Mouse (Mus musculus) 416B (cell line): ENCODE results near the gene Cbs.
A peak's percentile ranks its signal among the peaks of the same experiment; 100 is the strongest.

ENCODE experiments used
- DNase-seq: peaks from one replicate; pipeline ENCODE4 v3.0.0; 2011; ENCODE audit warnings: low read depth

Cbs gene

DNA sequence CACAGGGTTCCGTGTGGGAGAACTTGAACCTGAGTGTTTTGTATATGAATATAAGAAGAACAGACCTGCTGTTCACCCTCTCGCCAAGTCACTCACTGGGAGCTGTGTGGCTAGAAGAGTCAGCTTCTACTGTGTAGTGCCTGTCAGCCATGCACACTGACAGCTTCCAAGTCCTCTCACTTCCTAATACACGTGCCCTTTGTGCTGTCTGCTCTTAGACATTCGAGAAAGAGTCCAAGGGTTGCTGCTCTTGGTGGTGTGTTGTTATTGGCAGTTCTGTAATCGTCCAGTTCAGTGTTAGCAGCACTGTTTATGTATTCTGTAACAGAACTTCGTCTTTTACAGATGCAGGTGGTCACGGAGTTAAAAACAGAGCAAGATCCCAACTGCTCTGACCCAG lies 48.9 kb downstream of the Cbs start:
- DNase-seq, result no peak

- DNase-seq, result no peak
Observed at GRCm38 (mm10) chr17:31583781-31584180, 53.3 kb downstream of the Cbs start.

DNA sequence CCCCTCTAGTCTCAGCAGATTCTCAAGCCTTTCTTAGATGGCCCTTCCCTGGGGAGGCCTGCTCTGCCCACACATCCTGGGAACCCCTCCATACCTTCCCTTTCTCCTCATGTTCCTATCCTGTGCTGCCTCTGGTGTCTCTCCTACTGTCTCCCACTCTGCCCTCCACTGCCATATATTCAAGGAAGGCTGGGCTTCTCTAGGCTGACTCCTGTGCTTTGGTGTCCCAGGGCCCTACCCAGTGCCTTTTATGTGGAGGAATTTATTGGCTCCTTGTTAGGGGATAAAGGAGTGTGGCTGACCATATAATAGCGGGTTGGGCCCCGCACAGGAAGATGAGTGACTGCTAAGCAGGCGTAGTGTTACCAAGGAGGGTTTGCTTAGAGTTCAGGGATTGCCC lies 53.9 kb downstream of the Cbs start:
- DNase-seq, result no peak

- no peak for DNase-seq
Observed at GRCm38 (mm10) chr17:31580344-31580743, 56.7 kb downstream of the Cbs start.

DNA sequence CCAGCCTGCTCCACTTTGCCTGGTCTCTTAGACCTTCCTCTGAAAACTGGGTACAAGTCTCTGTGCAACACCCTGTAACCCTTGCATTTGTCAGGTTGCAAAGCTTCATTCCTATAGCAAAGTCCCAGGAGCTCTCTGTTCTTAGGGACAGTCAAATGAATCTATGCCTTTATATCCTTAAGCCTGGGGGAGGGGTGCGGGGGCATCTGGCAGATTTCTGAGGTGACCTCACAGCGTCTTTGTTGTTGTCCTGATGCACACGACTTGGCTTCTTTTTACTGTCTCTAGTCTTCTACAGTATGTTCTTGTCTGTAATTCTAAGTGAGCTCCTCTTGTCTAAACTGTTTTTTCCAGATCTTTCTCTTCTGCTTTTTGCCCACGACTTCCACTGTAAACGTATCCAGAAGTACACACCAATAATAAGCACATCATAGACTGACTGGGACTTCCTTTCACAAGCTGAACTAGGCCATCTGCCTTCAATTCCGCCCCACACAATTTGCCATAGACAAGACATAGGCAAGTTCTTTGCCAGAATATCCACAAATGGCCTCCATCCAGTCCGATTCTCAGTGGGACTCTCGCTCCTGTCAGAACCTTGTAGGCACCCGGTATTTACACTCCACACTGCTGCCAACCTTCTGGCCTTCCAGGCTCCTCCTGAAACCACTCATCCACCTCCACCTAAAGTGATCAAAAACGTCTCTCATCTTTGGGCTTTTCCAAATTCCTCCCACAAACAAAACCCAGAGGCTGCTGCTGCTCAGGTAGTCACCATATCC lies 60.5 kb downstream of the Cbs start:
- no peak for DNase-seq

GRCm38 (mm10) chr17:31574662-31575061 lies 62.4 kb downstream of the Cbs start:
- DNase-seq, result peak; percentile 53

DNA sequence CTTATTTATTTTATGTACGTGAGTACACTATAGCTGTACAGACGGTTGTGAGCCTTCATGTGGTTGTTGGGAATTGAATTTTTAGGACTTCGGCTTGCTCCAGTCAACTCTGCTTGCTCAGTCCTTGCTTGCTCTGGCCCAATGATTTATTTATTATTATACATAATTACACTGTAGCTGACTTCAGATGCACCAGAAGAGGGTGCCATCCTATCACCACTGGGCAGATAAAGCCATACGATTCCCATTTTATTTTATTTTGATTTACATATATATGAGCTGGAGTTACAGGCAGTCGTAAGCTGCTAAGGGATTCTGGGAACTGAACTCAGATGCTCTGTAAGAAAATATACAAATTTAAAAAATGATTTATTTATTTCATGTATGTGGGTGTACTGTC lies 65.3 kb downstream of the Cbs start:
- no peak for DNase-seq

- peak; percentile 71 for DNase-seq
Observed at GRCm38 (mm10) chr17:31570321-31570925, 66.6 kb downstream of the Cbs start.

GRCm38 (mm10) chr17:31569756-31570155 lies 67.3 kb downstream of the Cbs start:
- DNase-seq, result no peak

- no peak for DNase-seq
Observed at GRCm38 (mm10) chr17:31566276-31566675, 70.8 kb downstream of the Cbs start.

DNA sequence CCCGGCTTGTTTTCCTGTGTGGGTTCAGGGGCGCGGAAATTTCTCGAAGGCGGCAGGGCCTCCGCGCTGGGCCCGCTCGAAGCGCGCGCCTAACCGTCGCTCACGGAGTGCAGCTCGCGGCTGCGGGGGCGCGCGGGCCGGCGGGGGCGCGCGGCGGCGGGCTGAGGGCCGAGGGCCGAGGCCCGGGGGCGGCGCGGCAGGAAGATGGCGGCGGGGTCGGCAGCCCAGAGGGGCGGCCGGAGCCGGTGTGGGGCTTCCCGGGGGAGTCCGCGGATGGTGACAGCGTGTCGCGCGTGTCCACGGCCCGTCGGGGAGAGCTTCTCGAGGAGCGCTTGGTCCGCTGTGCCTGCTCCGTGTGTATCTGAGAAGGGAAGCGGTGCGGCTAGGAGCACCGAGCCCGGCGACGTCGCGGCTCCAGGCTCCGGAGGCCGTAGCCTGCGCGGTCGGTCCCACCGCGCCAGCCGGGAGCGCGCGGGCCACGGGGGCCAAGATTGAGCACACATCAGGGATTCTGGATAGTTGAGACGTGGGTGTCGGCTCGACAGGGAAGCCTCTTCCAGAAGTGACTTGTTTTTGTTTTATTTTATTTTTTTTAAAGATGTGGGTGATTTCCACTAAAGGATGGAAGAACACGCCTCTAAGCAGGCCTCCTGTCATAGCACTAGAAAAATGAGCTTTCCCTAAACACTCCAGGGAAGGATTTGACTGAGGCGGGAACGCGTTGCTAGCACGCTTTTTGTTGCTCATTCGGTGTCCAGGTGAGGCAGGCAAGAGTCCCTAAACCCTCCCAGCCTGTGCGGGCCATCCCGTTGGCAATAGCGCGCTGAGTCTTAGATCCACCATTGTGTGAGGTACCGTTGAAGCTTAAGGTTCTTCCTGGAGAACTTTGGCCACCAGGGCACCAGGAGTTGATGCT lies 71.6 kb downstream of the Cbs start:
- peak; percentile 42 for DNase-seq

DNA sequence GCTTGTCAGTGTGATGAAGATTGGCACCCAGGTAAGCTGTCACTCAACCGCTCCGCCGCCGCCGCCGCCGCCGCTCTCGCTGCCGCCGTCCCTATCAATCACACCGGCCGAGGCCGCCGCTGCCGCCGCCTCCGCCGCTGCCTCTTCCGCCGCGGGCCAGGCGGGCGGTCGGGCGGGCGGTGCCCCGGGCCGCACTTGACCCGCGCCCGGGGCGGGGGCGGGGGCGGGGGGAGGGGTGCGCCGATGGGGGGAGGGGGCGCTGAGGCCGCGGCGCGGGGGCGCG lies 72.2 kb downstream of the Cbs start:
- no peak for DNase-seq

- peak; percentile 100 for DNase-seq
Observed at GRCm38 (mm10) chr17:31564015-31564857, 72.8 kb downstream of the Cbs start, which contains the start of gene Pknox1. Gene Pknox1 (plus strand): TSS chr17:31564734.

DNA sequence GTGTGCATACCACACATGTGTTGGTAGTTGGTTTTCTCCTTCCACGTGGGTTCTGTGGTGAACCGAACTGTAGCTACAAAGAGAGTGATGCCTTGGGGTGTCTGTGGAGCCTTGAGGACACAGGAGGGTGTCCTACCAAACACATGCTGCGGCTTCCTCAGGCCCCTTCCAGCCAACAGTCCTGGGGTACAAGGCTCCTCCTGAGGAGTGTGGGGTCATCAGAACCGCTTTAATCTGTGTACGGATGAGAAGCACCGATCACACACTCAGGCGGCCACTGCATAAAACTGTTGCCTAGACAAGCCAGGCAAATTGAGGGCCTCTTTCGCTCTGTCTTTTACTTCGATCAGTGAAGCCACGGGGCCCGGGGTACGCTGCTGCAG lies 73.4 kb downstream of the Cbs start:
- DNase-seq, result no peak

- no peak for DNase-seq
Observed at GRCm38 (mm10) chr17:31559021-31559789, 77.8 kb downstream of the Cbs start.
